Mouse (Mus musculus) midbrain, postnatal 0 days (tissue): ENCODE data around the gene Trim30a. TPM values are rescaled to one million over a fixed set of nuclear protein-coding genes. Genes with fewer than 3 reads are reported as not detected.

Experiments
- ATAC-seq: fragments of 200-750 bp; cut with Nextera tagmentation; 2 replicates; pipeline ENCODE4 v1.8.0; 2017; ENCODE audit warnings: moderate number of reproducible peaks, mild to moderate bottlenecking, moderate TSS enrichment, moderate library complexity; ENCODE audit not compliant: low FRiP score
- DNase-seq: peaks from one replicate; pipeline ENCODE4 v3.0.0-alpha.2; 2015; ENCODE audit warnings: low spot score
- H3K27ac ChIP-seq: fragments of 300-500 bp; sonication (generic); 2 replicates; pipeline ENCODE4 v1.5.1; 2014; ENCODE audit warnings: low read depth, mild to moderate bottlenecking, low read length, mixed read lengths
- H3K27me3 ChIP-seq: fragments of 300-500 bp; sonication (generic); 2 replicates; pipeline ENCODE4 v1.6.1; 2014; ENCODE audit warnings: low read length, control low read depth, mixed read lengths; ENCODE audit not compliant: insufficient read depth
- H3K36me3 ChIP-seq: fragments of 300-500 bp; sonication (generic); 2 replicates; pipeline ENCODE4 v1.6.1; 2014; ENCODE audit warnings: low read length, control low read depth, mixed read lengths; ENCODE audit not compliant: insufficient read depth
- H3K4me1 ChIP-seq: fragments of 300-500 bp; sonication (generic); 2 replicates; pipeline ENCODE4 v1.6.1; 2014; ENCODE audit warnings: mild to moderate bottlenecking, control low read depth, antibody characterized with exemption, low read length, mixed read lengths; ENCODE audit not compliant: insufficient read depth
- H3K4me2 ChIP-seq: fragments of 300-500 bp; sonication (generic); 2 replicates; pipeline ENCODE4 v1.6.1; 2014; ENCODE audit warnings: low read depth, mild to moderate bottlenecking, low read length, mixed read lengths; ENCODE audit not compliant: poor library complexity, severe bottlenecking
- H3K4me3 ChIP-seq: fragments of 300-500 bp; sonication (generic); 2 replicates; pipeline ENCODE4 v1.5.1; 2014; ENCODE audit warnings: low read depth, mild to moderate bottlenecking, low read length, moderate library complexity
- H3K9ac ChIP-seq: fragments of 300-500 bp; sonication (generic); replicated peaks from 2 replicates; pipeline ENCODE4 v1.6.1; 2014; ENCODE audit warnings: mild to moderate bottlenecking, low read length, moderate library complexity, mixed read lengths; ENCODE audit not compliant: poor library complexity, severe bottlenecking
- H3K9me3 ChIP-seq: fragments of 300-500 bp; sonication (generic); 2 replicates; pipeline ENCODE4 v1.6.1; 2016; ENCODE audit warnings: low read length, control low read depth
- CTCF ChIP-seq: IDR thresholded peaks from 2 replicates; pipeline ENCODE4 v1.5.1; 2016; ENCODE audit warnings: antibody characterized with exemption, mild to moderate bottlenecking
- WGBS: fragments of 180-500 bp; shearing (Covaris S2); extraction: QIAGEN DNeasy Blood & Tissue Kit; methylation state at CpG from one replicate; pipeline ENCODE4 v1.1.7; 2014; 5-methylcytosine and 5-hydroxymethylcytosine counted together
- polyA plus RNA-seq: library from polyadenylated mRNA; unstranded; fragments of >200 nt; fragmentation: Nextera tagmentation; extraction: Ambion mirVana; gene quantifications from 2 replicates; pipeline ENCODE4 v1.2.1, GENCODE M21; 2015
- total RNA-seq: library from RNA; depleted of rRNA; stranded (reverse); fragments of >200 nt; gene quantifications from 2 replicates; pipeline ENCODE4 v1.2.3, GENCODE M21; 2014

Trim30a gene
- total and polyA plus RNA-seq, 2 experiments from 2014 or later, result 0.73 to 1.5 TPM

DNA sequence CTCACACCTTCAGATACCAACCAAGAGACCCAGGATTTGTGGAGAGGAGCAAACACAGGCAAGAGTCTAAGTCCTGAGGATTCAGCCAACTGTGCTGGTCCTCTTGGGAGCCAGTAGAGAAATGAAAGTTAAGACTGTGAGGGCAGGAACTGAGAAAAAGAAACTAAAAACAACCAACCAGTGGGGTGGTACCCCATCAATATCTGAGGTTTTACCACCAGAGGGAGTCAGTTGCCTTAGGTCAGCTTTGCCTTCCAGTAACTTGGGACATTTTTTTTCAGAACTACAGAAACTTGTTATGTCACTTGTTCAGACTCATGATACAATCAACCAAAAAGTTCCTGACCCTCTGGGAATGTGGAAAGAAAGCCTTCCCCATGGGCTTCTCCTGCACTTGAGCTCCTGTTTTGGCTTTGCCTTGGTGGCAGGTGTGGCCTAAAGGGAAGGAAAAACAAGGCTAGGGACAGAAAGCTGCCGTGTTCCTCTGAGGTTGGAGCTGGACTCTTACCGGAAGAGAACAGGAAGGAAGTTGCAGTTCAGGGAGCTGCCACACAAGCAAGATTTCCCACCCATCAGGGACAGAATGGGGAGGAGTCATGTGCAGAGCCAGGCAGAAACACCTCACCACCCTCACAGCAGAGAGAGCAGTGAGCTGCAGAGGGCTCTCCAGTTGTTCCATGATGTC, 18.9 kb downstream of the Trim30a start:
- ATAC-seq (0 out of 2 replicates have a peak, but pooled peaks have one; percentile 34), DNase-seq (no peak)
- no peaks in the 10 kb centered on the region for H3K27me3 ChIP-seq
- 83% methylated on average over 2 of the region's 2 CpGs for WGBS
- TF ChIP-seq CTCF, result peak; percentile 18; the same call in 1 of the 2 replicates
- no peak overlapping the region for H3K4me2 ChIP-seq
- H3K9me3 ChIP-seq, result no peaks in the 10 kb centered on the region
- no peak overlapping the region for H3K27ac ChIP-seq
- no peak overlapping the region for H3K9ac ChIP-seq
- no peaks in the 10 kb centered on the region for H3K36me3 ChIP-seq
- H3K4me3 ChIP-seq, result no peak overlapping the region
- no peaks in the 10 kb centered on the region for H3K4me1 ChIP-seq

DNA sequence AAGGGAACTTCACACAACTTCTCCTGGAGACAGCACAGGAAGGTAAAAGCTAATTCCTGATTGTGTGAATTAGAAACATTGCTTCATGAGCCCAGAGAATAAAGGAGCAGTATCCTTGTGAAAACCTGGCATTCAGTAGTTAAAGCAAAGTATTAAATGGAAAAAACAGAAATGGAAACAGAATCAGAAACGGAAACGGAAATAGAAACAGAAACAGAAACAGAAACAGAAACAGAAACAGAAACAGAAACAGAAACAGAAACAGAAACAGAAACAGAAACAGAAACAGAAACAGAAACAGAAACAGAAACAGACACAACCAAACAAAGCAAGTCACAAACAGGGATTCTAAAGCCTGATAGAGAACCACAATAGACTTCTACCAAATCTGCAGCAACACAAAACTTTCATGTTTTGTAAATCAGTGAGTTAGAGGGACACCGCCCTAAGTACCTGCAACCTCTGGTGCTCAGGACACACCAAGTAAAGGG, 60.5 kb downstream of the Trim30a start:
- no peak overlapping the region for H3K27ac ChIP-seq
- ATAC-seq (no peak), DNase-seq (no peak)
- WGBS, result 96% methylated on average over 3 of the region's 3 CpGs
- no peak overlapping the region for H3K4me3 ChIP-seq
- H3K9me3 ChIP-seq, result no peaks in the 10 kb centered on the region
- no peak overlapping the region for H3K4me2 ChIP-seq
- H3K27me3 ChIP-seq, result no peaks in the 10 kb centered on the region
- no peaks in the 10 kb centered on the region for H3K36me3 ChIP-seq
- no peak overlapping the region for H3K9ac ChIP-seq
- no peak for TF ChIP-seq CTCF
- H3K4me1 ChIP-seq, result no peaks in the 10 kb centered on the region

DNA sequence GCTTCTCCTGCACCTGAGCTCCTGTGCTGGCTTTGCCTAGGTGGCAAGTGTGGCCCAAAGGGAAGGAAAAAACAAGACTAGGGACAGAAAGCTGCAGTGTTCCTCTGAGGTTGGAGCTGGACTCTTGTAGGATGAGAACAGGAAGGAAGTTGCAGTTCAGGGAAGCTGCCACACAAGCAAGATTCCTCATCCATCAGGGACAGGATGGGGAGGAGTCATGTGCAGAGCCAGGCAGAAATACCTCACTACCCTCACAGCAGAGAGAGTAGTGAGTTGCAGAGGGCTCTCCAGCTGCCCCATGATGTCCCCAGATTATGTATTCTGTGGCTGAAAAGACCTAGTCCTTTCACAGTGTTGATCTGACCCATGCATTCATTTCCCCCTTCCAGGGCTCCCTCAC, 63.9 kb downstream of the Trim30a start:
- Histone ChIP-seq H3K36me3 (no peaks in the 10 kb centered on the region), H3K27me3 (no peaks in the 10 kb centered on the region), H3K4me2 (no peak overlapping the region), H3K27ac (no peak overlapping the region), H3K9ac (no peak overlapping the region), H3K4me3 (no peak overlapping the region), H3K4me1 (no peaks in the 10 kb centered on the region), H3K9me3 (no peaks in the 10 kb centered on the region)
- DNase-seq (no peak), ATAC-seq (no peak)
- no peak for TF ChIP-seq CTCF

DNA sequence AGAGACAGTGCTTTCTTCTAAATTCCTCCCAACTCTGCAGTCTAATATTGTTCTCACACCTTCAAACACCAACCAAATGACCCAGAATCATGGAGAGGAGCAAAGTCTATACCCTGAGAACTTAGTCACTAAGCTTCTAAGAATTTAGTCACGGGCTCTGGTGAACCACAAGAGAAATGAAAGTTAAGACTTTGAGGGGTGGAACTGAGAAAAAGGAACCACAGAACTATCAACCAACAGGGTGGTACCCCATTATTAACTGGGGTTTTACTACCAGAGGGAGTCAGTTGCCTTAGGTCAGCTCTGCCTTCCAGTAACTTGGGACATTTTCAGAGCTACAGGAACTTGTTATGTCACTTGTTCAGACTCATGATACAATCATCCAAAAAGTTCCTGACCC, 64.3 kb downstream of the Trim30a start, which contains the start of gene Trim30c:
Gene Trim30c, minus strand, starts transcription at position 140 of the 400 bp plus-strand sequence.
- DNase-seq (no peak), ATAC-seq (no peak)
- 93% methylated on average over 1 of the region's 1 CpGs for WGBS
- no peak within 1 kb of the TSS for H3K4me3 ChIP-seq
- TF ChIP-seq CTCF, result no peak
- H3K36me3 ChIP-seq, result no peaks in the 10 kb centered on the region
- no peak within 1 kb of the TSS for H3K9ac ChIP-seq
- no peaks in the 10 kb centered on the region for H3K4me1 ChIP-seq
- no peak within 1 kb of the TSS for H3K4me2 ChIP-seq
- no peak within 1 kb of the TSS for H3K27ac ChIP-seq
- H3K9me3 ChIP-seq, result no peaks in the 10 kb centered on the region
- H3K27me3 ChIP-seq, result no peaks in the 10 kb centered on the region

DNA sequence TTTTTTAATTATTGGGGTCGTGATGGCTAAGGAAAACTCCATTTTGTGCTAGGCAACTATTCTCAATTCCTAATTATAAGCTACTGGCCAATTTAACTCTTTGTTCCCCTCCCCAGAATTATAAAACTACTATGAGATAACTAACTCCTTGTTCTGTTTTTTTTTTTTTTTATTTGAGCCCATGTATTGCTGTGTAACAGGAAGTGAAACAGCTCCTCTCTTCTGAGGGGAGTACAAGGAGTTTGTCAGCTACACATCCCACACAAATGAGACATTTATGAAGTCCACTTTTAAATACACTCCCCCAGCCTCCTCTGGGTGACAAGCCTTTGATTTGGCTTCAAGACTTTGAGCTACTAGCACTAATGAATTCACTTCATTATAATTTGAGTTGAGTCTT, 66.5 kb downstream of the Trim30a start:
- 74% methylated on average over 1 of the region's 1 CpGs for WGBS
- H3K36me3 ChIP-seq, result no peaks in the 10 kb centered on the region

DNA sequence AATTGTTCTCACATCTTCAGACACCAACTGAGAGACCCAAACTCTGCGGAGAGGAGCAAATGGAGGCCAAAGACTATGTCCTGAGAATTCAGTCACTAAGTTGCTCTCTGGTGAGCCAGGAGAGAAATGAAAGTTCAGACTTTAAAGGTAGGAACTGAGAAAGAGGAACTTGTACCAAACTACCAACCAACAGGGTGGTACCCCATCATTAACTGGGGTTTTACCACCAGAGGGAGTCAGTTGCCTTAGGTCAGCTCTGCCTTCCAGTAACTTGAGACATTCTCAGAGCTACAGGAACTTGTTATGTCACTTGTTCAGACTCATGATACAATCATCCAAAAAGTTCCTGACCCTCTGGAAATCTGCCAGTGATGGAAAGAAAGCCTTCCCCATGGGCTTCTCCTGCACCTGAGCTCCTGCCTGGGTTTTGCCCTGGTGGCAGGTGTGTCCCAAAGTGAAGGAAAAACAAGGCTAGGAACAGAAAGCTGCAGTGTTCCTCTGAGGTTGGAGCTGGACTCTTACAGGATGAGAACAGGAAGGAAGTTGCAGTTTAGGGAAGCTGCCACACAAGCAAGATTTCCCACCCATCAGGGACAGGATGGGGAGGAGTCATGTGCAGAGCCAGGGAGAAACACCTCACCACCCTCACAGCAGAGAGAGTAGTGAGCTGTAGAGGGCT, 95.1 kb downstream of the Trim30a start, which contains the start of gene Trim30b:
Gene Trim30b, minus strand, starts transcription at position 149 of the 679 bp plus-strand sequence.
- Histone ChIP-seq H3K9me3 (no peaks in the 10 kb centered on the region), H3K4me2 (no peak within 1 kb of the TSS), H3K4me3 (no peak within 1 kb of the TSS), H3K27ac (no peak within 1 kb of the TSS), H3K9ac (no peak within 1 kb of the TSS), H3K27me3 (no peaks in the 10 kb centered on the region), H3K4me1 (no peaks in the 10 kb centered on the region), H3K36me3 (no peaks in the 10 kb centered on the region)
- TF ChIP-seq CTCF, result no peak
- no peak for DNase-seq
- WGBS, result 60% methylated on average over 1 of the region's 1 CpGs
- ATAC-seq, result no peak

More for the DNA sequence above, 66.5 kb downstream of the Trim30a start:
- Histone ChIP-seq H3K4me3 (no peak overlapping the region), H3K27ac (no peak overlapping the region), H3K9ac (no peak overlapping the region), H3K4me2 (no peak overlapping the region), H3K9me3 (no peaks in the 10 kb centered on the region), H3K27me3 (no peaks in the 10 kb centered on the region), H3K4me1 (no peaks in the 10 kb centered on the region)
- DNase-seq, result no peak
- no peak for ATAC-seq
- no peak for TF ChIP-seq CTCF
